Mouse (Mus musculus) gastrocnemius, adult 2 months (tissue): ENCODE data around the gene Auh. TPM values are rescaled to one million over a fixed set of nuclear protein-coding genes. Genes with fewer than 3 reads are reported as not detected.

Experiments
- DNase-seq: peaks from one replicate; pipeline ENCODE4 v3.0.0; 2022
- H3K27ac ChIP-seq: fragments of 200-600 bp; 2 replicates; pipeline ENCODE4 v1.8.1; 2022; ENCODE audit warnings: mild to moderate bottlenecking
- H3K4me3 ChIP-seq: fragments of 200-600 bp; 2 replicates; pipeline ENCODE4 v1.8.1; 2022; ENCODE audit warnings: mild to moderate bottlenecking, moderate library complexity
- CTCF ChIP-seq: fragments of 200-600 bp; IDR thresholded peaks from 2 replicates; pipeline ENCODE4 v1.8.1; 2022; ENCODE audit warnings: antibody characterized with exemption, mild to moderate bottlenecking, moderate library complexity
- intact Hi-C: fragments of 180-260 bp; cut with DNase I; formaldehyde crosslinking; loops from one replicate; pipeline ENCODE4 v1.15.1; 2025
- total RNA-seq, 2 experiments: library from RNA; stranded (reverse); gene quantifications; 2 replicates each; pipeline ENCODE4 v1.2.3; 2021

The Auh gene
- total RNA-seq, 2 experiments from 2014 or later: 74.0 to 94.1 TPM

DNA sequence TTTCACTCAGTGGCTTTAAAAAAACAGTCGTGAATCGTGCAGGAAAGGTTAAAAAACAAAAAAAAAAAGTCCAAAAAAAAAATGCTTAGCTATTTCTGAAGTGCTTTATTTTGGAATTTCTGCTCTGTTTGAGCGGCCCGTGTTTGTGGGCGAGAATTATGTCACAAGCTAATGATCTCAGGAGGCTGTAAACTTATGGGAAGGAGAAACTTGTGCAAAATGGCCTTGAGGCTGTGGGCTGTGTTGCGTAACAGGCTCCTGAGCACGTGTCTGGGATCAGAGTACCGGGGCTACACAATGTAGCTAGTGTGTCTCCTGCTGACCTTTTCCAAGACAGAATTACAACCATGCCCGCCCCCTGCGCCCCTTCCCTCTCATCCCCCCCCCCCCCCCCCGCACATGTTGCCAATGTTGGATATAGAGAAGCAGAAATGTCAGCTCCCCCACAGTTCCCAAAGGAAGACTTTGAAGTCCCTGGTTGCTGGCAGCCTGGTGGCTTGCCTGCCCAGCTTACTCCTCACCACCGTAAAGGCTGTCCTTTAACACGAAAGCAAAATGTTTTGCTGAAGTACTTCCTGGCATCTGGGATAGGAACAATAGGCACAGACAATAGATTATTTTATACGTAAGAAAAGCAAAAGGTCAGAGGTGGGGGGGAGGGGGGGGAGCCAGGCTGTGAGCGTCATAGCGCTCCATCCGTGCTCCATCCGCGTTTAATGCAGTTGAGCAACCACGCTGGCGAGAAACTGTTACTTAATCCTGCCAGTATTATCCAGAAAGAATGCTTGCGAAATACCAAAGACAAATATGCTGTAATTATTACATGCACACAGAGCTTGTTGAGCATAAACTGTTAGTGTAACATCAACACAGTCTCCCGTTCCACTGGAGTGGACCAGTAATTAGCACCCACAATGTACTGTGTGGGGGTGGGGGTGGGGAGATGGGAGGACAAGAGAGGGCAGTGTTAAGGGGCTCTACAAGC lies 107.0 kb downstream of the Auh start:
- Histone ChIP-seq H3K27ac (peak overlapping the region; percentile 79), H3K4me3 (peak overlapping the region; percentile 9)
- TF ChIP-seq CTCF: no peak
- intact Hi-C loops: loop anchor here (5.0 kb wide), 2 partner anchors 55 to 110 kb away; no protein-coding TSS in a partner anchor
- peak; percentile 71 for DNase-seq

DNA sequence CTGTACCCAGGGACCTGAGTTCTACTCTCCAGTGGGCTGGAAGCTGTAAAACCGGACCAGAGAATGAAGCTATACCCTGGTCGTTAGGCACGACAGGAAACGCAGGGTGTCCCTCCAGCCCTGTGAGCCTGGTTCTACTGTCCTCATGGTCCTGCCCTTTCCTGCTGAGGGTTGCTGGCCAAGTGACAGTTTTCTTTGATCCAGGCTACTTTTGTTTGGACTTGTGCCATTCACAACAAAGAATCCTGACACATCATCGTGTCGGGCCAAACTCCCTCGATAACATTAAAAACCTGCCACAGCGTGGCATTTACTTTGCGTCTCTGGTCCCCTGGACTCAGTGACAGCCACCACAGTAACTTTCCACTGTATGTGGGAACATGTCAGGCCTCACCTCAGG lies 107.9 kb downstream of the Auh start:
- Histone ChIP-seq H3K27ac (peak overlapping the region; percentile 79), H3K4me3 (no peak overlapping the region)
- DNase-seq: no peak
- TF ChIP-seq CTCF: no peak
- intact Hi-C loops: loop anchor here (5.0 kb wide), 2 partner anchors 56 to 109 kb away; no protein-coding TSS in a partner anchor

DNA sequence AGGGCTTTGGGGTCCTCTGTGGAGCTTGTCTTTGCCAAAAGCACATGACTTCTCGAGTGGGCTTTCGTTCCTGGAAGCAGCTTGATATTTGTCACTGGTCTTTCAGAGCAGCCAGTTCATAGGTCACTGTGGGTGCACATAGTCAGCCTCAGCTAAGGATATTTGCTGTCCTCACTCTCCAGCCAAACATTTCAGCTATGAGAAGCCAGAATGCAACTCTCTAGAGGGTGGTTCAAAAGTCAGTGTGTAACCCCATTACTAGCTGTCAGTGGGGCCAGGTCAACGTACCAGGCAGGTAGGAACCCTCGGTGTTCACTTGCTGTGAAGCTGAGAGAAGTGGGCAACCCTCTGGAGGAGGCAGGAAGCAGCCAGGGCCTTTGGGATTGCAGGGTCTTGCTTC lies 109.6 kb downstream of the Auh start:
- H3K4me3 ChIP-seq: no peak overlapping the region
- intact Hi-C loops: loop anchor here (2.0 to 5.0 kb wide), 4 partner anchors 53 to 161 kb away; partner anchors contain the start of gene Nfil3
- DNase-seq: no peak
- H3K27ac ChIP-seq: peak overlapping the region; percentile 92
- no peak for TF ChIP-seq CTCF

DNA sequence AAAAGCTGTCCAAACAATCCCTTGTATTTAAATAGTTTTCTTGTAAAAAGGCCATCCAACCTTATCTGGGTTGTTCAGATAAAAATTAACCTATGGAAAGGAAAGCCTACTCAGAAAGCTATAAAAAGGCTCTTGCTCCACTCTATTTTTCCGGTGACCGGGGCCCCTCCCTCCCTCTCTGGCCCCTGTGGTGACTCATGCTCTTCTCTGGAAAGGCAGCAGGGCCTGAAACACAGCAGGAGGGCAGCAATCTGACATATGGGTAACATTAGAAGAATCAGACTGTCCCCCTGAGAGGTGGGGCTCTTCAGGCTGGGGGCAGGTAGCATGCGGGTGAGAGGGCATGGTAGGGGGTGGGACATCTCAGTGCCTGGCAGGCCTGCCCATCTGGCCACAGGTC lies 110.7 kb downstream of the Auh start:
- no peak for TF ChIP-seq CTCF
- Histone ChIP-seq H3K4me3 (peak overlapping the region; percentile 32), H3K27ac (peak overlapping the region; percentile 92)
- peak; percentile 80 for DNase-seq
- intact Hi-C loops: loop anchor here (1.0 to 5.0 kb wide), 3 partner anchors 51 to 162 kb away; partner anchors contain the start of gene Nfil3

DNA sequence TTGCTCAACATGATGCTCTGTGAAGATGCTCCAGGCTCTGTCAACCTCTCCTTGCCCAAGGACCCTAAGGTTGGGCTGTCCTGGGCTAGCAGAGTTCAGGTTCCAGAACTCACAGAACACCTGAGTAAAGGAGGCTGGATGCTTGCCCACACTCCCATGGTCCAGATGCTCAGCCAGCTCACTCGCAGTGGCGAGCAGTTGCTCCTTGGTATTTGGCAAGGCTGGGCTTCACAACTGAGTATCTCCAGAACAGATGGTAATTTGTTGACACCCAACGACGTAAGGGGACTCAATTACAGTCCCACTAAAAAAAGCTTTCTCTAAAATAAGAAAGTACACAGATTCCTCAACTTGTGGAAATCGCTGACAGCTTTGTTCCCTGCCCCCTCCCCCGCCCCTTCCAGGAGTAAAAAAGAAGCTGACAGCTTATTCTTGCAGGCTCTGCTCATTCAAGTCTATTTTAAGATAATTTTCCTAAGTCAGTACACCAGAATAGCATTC lies 111.4 kb downstream of the Auh start:
- intact Hi-C loops: loop anchor here (1.0 to 5.0 kb wide), 3 partner anchors 51 to 163 kb away; partner anchors contain the start of gene Nfil3
- TF ChIP-seq CTCF: no peak
- H3K4me3 ChIP-seq: peak overlapping the region; percentile 32; the same call in 1 of the 2 replicates
- peak; percentile 86 for DNase-seq
- H3K27ac ChIP-seq: peak overlapping the region; percentile 92

DNA sequence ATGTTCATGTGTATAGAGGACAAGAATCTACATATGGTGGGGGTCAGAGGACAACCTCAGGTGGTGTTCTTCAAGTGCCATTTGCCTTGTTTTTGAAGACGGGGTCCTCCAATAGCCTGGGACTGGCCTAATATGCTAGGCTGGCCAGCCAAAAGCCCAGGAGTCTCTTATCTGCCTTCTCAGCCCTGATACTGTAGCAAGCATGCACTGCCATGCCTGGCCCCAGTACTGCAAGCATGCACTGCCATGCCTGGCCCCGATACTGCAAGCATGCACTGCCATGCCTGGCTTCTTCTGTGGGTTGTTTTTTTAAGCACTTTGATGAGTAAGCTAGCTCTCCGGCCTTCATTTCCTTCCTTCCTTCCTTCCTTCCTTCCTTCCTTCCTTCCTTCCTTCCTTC lies 115.7 kb downstream of the Auh start:
- no peak for TF ChIP-seq CTCF
- intact Hi-C loops: loop anchor here (5.0 kb wide), 1 partner anchor 36 kb away; no protein-coding TSS in a partner anchor
- no peak overlapping the region for H3K4me3 ChIP-seq
- DNase-seq: no peak
- peak overlapping the region; percentile 70 for H3K27ac ChIP-seq

DNA sequence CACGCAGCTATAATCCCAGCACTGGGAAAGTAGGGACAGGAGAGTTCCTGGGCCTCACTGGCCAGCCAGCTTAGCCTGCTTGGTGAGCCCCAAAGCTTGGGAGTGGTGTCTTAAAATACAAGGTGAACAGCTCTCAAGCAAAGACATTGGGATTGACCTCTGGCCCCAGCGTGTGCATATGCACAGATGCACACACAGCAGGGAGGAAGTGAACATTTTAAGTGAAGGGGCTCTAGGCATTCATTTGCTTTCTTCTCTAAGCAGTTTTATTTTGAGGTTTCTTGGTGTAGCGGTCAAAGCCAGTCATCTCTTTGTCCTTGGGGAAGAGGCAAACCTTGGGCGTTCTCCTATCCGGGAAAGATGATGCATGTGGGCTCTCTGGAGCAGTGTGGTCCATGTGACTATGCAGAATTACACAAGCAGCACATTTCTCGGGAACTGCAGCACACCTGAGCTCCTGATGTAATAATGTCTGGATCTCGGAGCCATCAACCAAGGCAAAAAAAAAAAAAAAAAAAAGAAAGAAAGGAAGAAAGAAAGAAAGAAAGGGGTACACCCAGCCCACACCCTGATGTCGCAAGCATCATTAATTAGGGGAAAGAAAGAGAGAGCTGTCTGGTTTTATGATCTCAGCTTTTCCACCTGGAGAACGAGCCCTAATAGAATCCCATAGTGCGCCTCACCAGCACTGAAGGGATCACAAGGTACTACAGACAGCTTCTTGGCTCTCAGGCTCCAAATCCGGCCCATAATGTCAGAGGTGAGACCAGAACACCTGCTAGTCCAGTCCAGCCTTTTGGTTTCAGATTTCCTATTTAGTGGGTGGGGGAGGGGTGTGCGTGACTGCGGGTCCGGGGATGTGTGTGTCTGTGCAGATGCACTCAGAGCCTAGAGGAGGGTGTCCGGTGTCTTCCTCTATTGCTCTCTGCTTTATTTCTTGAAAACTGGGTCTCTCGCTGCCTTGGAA lies 116.6 kb downstream of the Auh start:
- TF ChIP-seq CTCF: peak; percentile 2; the same call in 1 of the 2 replicates
- Histone ChIP-seq H3K27ac (peak overlapping the region; percentile 70), H3K4me3 (no peak overlapping the region)
- DNase-seq: peak; percentile 61
- intact Hi-C loops: loop anchor here (5.0 kb wide), 1 partner anchor 36 kb away; no protein-coding TSS in a partner anchor

DNA sequence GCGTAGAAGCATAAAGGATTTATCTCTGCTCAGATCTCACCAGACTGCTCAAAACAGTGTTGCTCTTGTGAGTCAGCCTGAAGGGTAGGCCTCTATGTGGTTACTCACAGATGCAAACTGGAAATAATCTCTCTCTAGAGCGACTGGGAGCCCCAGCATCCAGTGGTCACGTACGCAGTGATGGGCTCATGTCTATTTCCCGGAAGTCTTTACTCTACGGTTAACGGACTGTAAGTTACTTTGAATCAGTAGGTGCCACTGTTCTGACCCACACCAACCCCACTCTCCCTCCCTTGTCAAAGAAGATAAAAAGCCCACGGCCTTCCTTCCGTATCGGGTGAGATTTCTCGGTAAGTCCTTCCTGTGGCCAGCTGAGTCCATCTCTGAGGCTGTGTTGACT lies 121.8 kb downstream of the Auh start:
- TF ChIP-seq CTCF: no peak
- Histone ChIP-seq H3K4me3 (no peak overlapping the region), H3K27ac (no peak overlapping the region)
- DNase-seq: no peak
- intact Hi-C loops: no loop called here

DNA sequence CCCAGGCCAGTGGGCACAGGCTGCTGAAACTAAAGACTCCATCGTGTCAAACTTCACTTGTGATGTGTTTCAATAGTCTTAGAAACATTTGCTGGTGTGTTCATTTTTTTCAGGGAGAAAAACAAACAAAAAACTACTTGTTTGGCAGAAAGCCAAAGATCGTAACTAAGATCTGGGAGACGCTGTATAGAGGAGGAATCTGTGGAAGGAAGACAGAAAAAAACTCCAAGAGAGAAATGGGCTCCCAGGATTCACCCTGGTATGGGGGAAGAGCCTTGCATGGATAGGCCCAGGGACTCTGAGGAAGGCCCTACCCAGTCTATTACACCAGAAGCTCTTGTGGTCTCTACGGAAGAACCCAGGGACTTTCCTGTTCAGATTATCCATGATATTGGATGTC lies 123.5 kb downstream of the Auh start:
- DNase-seq: no peak
- peak overlapping the region; percentile 52 for H3K27ac ChIP-seq
- TF ChIP-seq CTCF: no peak
- H3K4me3 ChIP-seq: no peak overlapping the region
- intact Hi-C loops: no loop called here

DNA sequence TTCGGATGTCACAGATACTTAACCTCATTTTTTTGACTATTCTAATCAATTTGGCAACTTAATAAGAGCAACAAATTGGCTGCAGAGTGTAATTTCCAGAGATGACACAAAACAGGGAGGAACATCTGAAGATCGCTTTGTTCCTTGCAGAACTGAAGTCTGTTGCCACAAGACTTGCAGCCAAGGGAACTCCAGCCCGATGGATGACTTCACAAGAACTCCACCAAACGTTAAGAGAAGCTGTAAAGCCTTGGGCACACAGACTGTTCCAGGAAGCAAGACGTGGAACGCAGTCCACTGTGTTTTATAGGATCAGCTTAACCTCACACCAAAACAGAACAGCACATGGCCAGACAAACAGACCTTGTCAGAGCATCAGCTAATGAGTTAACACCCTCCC lies 123.9 kb downstream of the Auh start:
- intact Hi-C loops: no loop called here
- Histone ChIP-seq H3K4me3 (no peak overlapping the region), H3K27ac (peak overlapping the region; percentile 52)
- DNase-seq: peak; percentile 53
- TF ChIP-seq CTCF: no peak

DNA sequence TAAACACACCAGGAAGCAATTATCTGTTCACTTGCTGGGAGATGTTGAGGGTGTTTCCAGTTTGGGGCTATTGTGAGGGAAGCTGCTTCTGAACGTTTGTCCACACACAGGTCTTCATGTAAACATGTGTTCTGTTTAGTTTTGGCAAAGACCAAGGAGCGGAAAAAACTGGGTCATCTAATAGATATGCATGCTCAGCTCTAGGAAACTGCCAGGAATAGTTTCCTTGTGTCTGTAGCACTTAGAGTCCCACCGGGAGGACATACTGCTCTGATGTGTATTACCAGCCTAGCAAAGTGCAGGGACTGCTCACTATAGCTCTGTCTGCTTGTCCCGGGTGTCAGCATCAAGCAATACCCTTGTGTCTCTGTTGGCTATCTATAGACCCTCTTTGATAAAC lies 127.0 kb downstream of the Auh start:
- DNase-seq: peak; percentile 16
- intact Hi-C loops: no loop called here
- no peak overlapping the region for H3K4me3 ChIP-seq
- H3K27ac ChIP-seq: peak overlapping the region; percentile 35; the same call in 1 of the 2 replicates
- TF ChIP-seq CTCF: no peak
